Mouse (Mus musculus) neural tube, embryonic 10.5 days (tissue): ENCODE measurements around the gene Stac2.

Experiments
- DNase-seq: peaks from one replicate; pipeline ENCODE4 v3.0.0-alpha.2; 2017; ENCODE audit warnings: low spot score; ENCODE audit errors: extremely low spot score

Stac2 gene

GRCm38 (mm10) chr11:98050940-98051339 lies 2.3 kb downstream of the Stac2 start:
- DNase-seq: no peak

DNA sequence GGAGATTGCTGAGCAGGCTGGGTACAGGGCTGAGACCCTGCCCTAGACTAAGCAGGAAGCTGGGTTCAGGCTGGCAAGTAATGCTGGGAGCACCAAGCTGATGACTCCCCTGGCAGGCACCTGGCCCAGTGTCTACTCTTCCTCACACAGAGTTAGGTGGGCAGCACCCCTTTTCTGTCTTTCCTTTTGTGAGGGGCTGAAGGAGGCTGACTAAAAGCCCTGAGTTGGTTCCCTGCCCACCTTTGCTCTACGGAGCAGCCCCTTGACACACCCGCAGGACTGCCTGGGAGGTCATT lies 2.8 kb downstream of the Stac2 start:
- DNase-seq: no peak

- DNase-seq: no peak
These were observed 3.4 kb downstream of the Stac2 start for GRCm38 (mm10) chr11:98049672-98050519.

DNA sequence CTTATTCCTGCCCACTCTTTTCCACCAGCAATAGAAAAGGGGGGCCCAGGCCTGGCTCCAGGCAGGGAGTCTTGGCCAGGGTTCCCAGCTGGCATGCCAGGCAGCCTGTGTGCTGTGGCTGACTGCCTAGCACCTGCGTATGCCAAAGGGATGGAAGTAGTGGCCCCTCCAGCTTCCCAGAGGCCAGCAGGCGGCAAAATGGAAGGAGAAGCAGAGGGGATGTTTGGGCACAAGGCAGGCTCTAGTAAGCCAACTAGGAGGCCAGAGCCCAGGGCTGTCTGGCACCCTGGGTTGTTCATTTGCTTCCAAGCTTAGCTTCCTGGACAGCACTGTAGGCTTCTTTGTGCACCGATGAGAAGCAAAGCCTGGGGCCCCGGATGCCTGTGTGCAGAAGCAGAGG lies 5.5 kb downstream of the Stac2 start:
- no peak for DNase-seq

GRCm38 (mm10) chr11:98046466-98046865 lies 6.8 kb downstream of the Stac2 start:
- no peak for DNase-seq

DNA sequence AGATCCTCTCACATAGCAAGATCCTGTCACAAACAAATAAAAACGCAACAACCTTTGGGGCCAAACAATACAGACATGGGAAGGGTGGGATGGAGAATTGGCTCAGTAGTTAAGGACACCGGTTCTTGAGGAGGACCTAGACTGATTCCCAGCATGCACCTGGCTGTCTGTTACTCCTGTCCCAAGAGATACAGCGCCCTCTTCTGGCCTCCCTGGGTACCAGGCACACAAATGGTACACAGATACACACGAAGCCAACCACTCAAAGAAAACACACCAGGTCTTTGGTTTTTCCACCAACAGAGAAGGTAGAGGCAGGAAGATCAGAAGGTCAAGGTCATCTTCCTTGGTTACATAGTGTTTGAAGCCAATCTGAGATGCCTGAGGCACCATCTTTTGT lies 7.7 kb downstream of the Stac2 start:
- DNase-seq: no peak

DNA sequence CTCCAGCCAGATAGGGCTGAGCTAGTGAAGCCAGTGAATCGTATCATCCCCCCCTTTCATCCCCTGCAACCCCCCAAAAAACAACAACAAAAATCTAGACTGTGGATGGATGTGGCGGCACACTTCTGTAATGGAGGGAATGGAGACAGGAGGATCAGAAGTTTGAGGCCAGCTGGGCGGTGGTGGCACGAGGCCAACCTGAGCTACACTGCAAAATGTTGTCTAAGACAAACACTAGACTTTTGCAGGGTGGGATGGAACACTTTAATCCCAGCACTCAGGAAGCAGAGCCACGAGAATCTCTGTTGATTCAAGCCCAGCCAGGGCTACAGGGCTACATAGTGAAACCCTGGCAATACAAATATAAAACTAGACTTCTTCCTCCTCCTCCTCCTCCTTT lies 9.2 kb downstream of the Stac2 start:
- no peak for DNase-seq

- no peak for DNase-seq
These were observed 10.5 kb downstream of the Stac2 start for GRCm38 (mm10) chr11:98042741-98043140.

- DNase-seq: no peak
These were observed 12.3 kb downstream of the Stac2 start for GRCm38 (mm10) chr11:98040975-98041374.

- no peak for DNase-seq
These were observed 15.4 kb downstream of the Stac2 start for GRCm38 (mm10) chr11:98037871-98038270.

- peak; percentile 58 for DNase-seq
These were observed 17.3 kb downstream of the Stac2 start for GRCm38 (mm10) chr11:98035977-98036377.

- DNase-seq: no peak
These were observed 18.4 kb downstream of the Stac2 start for GRCm38 (mm10) chr11:98034840-98035239.

DNA sequence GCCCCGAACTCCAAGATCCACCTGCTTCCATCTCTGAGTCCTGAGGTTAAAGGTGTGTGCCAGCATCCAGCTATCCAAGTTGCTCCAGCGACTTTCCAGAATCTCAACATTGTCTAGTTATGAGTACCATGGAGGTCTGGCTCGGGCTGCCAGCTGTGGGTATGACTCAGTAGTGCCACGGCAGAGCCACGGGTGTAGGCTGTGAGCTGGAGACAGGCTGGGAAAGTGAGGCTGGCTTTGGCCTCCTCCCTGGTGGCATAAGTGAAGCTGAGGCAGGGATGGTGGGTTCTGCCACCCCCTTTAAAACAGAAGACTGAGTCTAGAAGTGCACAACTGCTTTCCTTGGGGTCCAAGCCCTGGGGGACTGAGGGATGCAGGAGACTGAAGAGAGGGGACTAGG lies 19.2 kb downstream of the Stac2 start:
- no peak for DNase-seq

GRCm38 (mm10) chr11:98031443-98031770 lies 21.9 kb downstream of the Stac2 start:
- peak; percentile 91 for DNase-seq

DNA sequence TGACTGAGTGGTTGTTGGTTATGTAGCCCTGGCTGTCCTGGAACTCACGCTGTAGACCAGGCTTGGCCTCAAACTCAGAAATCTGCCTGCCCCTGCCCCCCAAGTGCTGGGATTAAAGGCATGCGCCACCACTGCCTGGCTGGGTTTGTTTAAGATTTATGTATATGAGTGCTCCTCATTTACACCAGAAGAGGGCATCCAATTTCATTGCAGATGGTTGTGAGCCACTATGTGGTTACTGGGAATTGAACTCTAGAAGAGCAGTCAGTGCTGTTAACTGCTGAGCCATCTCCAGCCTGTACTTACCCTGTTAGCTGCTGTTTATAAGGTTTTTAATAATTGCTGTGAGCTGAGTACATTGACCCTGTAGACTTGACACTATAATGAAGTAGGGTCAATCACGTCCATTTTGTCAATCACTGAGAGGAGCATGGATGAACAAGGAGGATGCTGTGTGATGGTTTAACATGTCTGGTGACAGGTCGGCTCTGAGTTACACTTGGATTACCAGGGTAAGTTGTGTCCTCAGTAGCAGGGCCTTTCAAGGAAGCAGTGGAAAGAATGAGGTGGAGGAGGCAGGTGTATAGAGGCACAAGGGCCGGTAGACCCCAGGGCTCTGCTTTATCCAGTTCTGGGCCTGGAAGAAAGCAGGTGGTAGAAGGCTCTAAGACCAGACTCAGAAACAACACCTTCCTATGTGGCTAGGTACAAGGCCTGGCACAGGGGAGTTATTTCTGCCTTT lies 22.4 kb downstream of the Stac2 start:
- DNase-seq: no peak

DNA sequence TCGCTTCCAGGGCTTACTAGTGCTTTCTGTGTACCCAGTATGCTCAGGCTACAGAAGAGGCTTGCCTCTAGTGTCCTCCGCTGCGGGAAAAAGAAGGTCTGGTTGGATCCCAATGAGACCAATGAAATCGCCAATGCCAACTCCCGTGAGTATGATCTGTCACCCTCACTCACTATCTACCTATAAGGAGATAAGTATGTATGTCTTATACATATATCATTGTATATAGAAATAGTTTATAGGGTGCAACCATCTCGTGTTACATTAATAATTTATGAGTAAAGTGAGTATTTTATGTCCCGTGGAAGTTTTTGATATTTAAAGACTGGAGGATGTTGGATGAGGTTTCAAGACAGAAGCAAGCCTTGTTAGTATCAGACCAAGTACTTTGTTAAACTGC lies 25.5 kb downstream of the Stac2 start:
- no peak for DNase-seq

DNA sequence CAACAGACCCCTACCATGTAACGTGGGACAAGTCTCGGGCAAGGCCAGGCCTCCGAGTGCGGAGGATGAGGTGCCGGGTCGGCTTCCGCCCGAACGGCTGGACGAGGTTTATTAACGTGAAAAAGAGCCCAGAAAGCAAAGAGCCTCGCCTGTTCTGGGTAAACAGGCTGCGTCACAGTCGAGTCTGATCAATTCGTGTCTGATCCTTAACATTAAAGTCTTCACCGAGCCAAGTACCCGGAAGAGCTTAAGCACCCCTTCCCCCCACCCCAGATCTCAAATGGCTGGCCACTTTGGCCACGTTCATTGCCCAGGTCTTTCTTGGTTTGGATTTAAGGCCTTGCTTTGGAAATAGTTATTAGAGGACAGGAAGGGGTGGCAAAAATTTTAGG lies 26.0 kb downstream of the Stac2 start:
- no peak for DNase-seq

GRCm38 (mm10) chr11:98026570-98027296 lies 26.5 kb downstream of the Stac2 start, which contains the start of gene Rpl19:
Rpl19 (plus strand) TSS chr11:98026710.
- peak; percentile 97 for DNase-seq

GRCm38 (mm10) chr11:98026248-98026569 lies 27.1 kb downstream of the Stac2 start:
- DNase-seq: no peak

- no peak for DNase-seq
These were observed 28.7 kb downstream of the Stac2 start for GRCm38 (mm10) chr11:98024516-98024915.

- peak; percentile 88 for DNase-seq
These were observed 30.5 kb downstream of the Stac2 start, which contains the start of gene Cacnb1 for GRCm38 (mm10) chr11:98022555-98023371. Cacnb1 (minus strand) TSS chr11:98023034.

- DNase-seq: no peak
These were observed 31.1 kb downstream of the Stac2 start for GRCm38 (mm10) chr11:98022253-98022554.
